Mouse (Mus musculus) embryonic fibroblast, embryonic 13.5 days (primary cell): ENCODE results near the gene Rpl15.

Experiments used
- CTCF ChIP-seq: IDR thresholded peaks from 2 replicates; pipeline ENCODE4 v1.5.1; 2011; ENCODE audit warnings: mild to moderate bottlenecking, control low read depth, low read length, moderate library complexity, borderline replicate concordance; ENCODE audit not compliant: insufficient read depth
- POLR2A ChIP-seq: IDR thresholded peaks from 2 replicates; pipeline ENCODE4 v1.6.1; 2011; ENCODE audit warnings: low read depth, mild to moderate bottlenecking, control low read depth, low read length, moderate library complexity

GRCm38 (mm10) chr14:18285476-18285875 lies 14.3 kb upstream of the Rpl15 start:
- TF ChIP-seq CTCF (no peak), POLR2A (no peak)
